Mouse (Mus musculus): ENCODE results near the gene Dnajc2. TPM values are rescaled to one million over a fixed set of nuclear protein-coding genes. Genes with fewer than 3 reads are reported as not detected.
"Not testable (repeated sequence)": the region's sequence is repeated elsewhere in the genome, so short reads cannot be mapped to it uniquely, and the experiment has no call there.

The Dnajc2 gene
- total RNA-seq, 2 experiments from 2014 or later: 29.6 to 31.8 TPM

DNA sequence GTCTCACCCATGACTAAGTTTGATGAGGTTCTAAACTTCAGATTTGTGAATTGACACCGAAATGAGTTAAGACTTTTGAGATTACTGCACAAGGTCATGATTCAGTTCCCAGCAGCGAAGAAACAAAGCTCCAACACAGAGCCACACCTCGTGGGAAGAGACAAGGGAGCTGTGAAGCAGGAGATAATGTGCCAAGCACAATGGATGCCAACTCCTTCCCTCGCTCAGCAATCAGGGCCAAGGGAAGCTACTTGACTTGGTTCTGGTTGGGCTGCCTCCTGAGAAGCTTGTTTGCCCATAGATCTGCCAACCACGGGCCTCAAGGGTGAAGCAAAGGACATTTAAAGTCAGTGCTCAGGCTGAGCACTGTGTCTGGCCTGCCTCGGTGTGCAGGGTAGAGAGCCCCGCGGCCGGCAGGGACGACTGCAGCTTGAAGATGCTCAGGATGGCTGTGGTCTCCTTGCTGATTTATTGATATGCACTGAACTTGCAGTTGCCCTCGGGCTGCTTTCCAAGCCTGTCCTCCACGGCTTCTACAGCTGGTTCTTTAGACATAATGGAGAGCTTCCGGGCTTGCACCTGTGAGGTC is 72.8 kb downstream of the Dnajc2 start:
- intact Hi-C loops (cut with DNase I): no loop called here
- no peak for DNase-seq (ENCODE audit: low spot score in 2 of 2)

DNA sequence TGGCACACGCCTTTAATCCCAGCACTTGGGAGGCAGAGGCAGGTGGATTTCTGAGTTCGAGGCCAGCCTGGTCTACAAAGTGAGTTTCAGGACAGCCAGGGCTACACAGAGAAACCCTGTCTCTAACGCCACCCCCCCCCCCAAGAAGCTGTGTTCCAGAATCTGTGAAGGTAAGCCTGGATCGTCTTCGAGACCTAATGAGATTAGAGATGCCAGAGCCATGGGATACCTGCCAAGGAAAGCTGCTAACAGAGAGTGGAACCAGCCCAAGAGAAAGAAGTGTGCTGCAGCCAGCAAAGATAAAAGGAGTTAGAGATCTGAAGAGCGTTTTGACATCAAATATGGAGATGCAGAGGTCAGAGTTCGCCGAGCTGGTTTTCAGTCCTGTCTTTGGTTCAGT is 77.0 kb downstream of the Dnajc2 start:
- DNase-seq (ENCODE audit: low spot score in 2 of 2); intact Hi-C loops (cut with DNase I): not testable (repeated sequence)

Other genes with a start within 250 kb of the Dnajc2 start
- under 1 TPM; 0.42 to 0.43 TPM for gene Lrrc17, start 241.7 kb downstream of the Dnajc2 start, total RNA-seq (2021)
- under 1 TPM; 0.29 to 0.44 TPM for gene Fbxl13, start 139.6 kb downstream of the Dnajc2 start, total RNA-seq (2021)
- 10 to 100 TPM; 18.6 to 23.6 TPM for gene Armc10, start 139.4 kb downstream of the Dnajc2 start, total RNA-seq (2021)
- gene Napepld, start 83.9 kb downstream of the Dnajc2 start, total RNA-seq (2021): 10 to 100 TPM; 11.6 to 15.4 TPM
- gene Pmpcb, start 48.1 kb downstream of the Dnajc2 start, total RNA-seq (2021): 10 to 100 TPM; 58.6 to 71.4 TPM
- 100 to 1,000 TPM; 108 to 111 TPM for gene Psmc2, start within 50 bp of the Dnajc2 start, total RNA-seq (2021)
- gene Slc26a5, start 80.4 kb upstream of the Dnajc2 start, total RNA-seq (2021): under 1 TPM; 0.37 to 0.45 TPM